Mouse (Mus musculus): ENCODE data around the gene Mapt. TPM values are rescaled to one million over a fixed set of nuclear protein-coding genes. Genes with fewer than 3 reads are reported as not detected.
"Not testable (repeated sequence)": the region's sequence is repeated elsewhere in the genome, so short reads cannot be mapped to it uniquely, and the experiment has no call there.

The Mapt gene
- total RNA-seq (2017): 0.12 TPM in 2 replicates

GRCm38 (mm10) chr11:104231041-104231911 lies at the start of gene Mapt:
Gene Mapt (plus strand): TSS chr11:104231390.
- peak; percentile 43 for ATAC-seq (ENCODE audit: extremely low read depth, insufficient number of reproducible peaks, low FRiP score, poor library complexity, severe bottlenecking)

- ATAC-seq (ENCODE audit: extremely low read depth, insufficient number of reproducible peaks, low FRiP score, poor library complexity, severe bottlenecking): no peak
Measured at GRCm38 (mm10) chr11:104182141-104182540, 49.0 kb upstream of the Mapt start.

GRCm38 (mm10) chr11:104186135-104186836 lies 44.9 kb upstream of the Mapt start, which contains the start of gene Sppl2c:
Gene Sppl2c (plus strand): TSS chr11:104186327.
- ATAC-seq (ENCODE audit: extremely low read depth, insufficient number of reproducible peaks, low FRiP score, poor library complexity, severe bottlenecking): no peak

GRCm38 (mm10) chr11:104186837-104187150 lies 44.4 kb upstream of the Mapt start:
- ATAC-seq (ENCODE audit: extremely low read depth, insufficient number of reproducible peaks, low FRiP score, poor library complexity, severe bottlenecking): no peak

- no peak for ATAC-seq (ENCODE audit: extremely low read depth, insufficient number of reproducible peaks, low FRiP score, poor library complexity, severe bottlenecking)
Measured at GRCm38 (mm10) chr11:104187766-104188165, 43.4 kb upstream of the Mapt start.

- no peak for ATAC-seq (ENCODE audit: extremely low read depth, insufficient number of reproducible peaks, low FRiP score, poor library complexity, severe bottlenecking)
Measured at GRCm38 (mm10) chr11:104190008-104190407, 41.2 kb upstream of the Mapt start.

DNA sequence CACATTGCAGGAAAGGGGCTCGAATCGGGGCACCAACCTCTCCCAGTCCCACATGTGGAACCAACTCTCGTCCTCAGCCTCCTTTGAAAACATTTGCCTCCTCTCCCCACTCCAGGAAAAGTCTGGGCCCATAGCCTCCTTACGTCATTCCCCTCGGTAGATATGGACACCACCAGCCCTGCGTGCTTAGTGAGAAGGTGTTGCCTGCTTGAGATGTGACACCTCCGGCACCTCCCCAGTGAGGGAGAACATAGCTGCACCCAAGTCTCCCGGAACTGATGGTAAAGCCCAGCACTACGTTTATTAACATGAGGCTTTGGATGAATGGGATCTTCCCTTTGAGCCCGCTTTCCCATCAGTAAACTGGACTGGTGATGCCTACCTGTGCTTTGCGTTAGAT lies 35.8 kb upstream of the Mapt start:
- ATAC-seq (ENCODE audit: extremely low read depth, insufficient number of reproducible peaks, low FRiP score, poor library complexity, severe bottlenecking): no peak

DNA sequence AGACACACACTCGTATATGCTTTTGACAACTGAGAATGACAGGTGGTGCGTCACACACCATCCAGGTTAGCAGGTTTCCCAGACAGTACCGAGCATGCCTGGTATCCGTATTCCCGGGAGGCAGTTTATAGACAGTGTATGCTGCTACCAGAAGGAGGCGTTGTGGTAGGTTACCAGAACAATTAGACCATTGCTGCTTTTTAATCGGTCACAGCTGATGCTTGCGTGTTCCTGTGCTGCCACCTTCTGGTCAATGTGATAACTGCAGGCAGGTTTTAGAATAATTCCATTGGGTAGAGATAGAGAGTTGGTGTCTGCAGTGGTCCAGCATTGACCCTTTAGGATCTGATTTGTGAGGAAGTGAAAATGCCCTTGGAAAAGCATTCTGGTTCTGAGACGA lies 35.4 kb upstream of the Mapt start:
- peak; percentile 50; the same call in 1 of the 2 replicates for ATAC-seq (ENCODE audit: extremely low read depth, insufficient number of reproducible peaks, low FRiP score, poor library complexity, severe bottlenecking)

DNA sequence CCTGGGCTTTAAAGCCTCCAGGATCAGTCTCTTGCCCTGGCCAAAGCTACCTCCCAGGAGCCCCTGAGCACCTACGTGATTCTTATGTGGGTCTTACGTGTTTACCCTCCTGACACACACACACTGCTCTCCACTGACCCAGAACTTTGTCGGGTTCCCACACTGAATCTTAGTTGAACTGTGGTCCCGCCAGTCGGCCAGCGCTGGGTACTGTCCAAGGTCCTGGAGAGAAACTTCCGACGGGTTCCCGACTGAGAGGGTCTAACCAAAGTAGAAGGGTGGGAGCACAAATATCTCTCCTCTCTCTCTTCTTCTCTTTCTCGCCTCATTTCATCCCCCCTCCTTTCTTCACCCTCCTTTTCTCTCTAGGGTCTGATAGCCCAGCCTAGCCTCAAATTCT lies 33.3 kb upstream of the Mapt start:
- ATAC-seq (ENCODE audit: extremely low read depth, insufficient number of reproducible peaks, low FRiP score, poor library complexity, severe bottlenecking): 0 out of 2 replicates have a peak, but pooled peaks have one; percentile 13

- ATAC-seq (ENCODE audit: extremely low read depth, insufficient number of reproducible peaks, low FRiP score, poor library complexity, severe bottlenecking): no peak
Measured at GRCm38 (mm10) chr11:104203271-104203670, 27.9 kb upstream of the Mapt start.

GRCm38 (mm10) chr11:104206573-104206972 lies 24.6 kb upstream of the Mapt start:
- no peak for ATAC-seq (ENCODE audit: extremely low read depth, insufficient number of reproducible peaks, low FRiP score, poor library complexity, severe bottlenecking)

DNA sequence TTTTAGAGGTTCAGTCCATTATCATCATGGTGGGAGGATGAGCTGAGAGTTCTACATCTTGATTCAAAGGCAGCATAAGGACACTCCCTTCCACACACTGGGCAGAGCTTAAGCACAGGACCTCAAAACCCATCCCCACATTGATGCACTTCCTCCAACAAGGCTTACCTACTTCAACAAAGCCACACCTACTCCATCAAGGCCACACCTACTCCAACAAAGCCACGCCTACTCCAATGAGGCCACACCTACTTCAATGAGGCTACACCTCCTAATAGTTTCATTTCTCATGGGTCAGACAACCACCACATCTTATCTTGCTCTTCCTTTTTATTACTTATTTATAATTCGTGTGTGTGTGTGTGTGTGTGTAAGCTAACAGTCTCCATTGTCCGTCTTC lies 22.1 kb upstream of the Mapt start:
- no peak for ATAC-seq (ENCODE audit: extremely low read depth, insufficient number of reproducible peaks, low FRiP score, poor library complexity, severe bottlenecking)

- no peak for ATAC-seq (ENCODE audit: extremely low read depth, insufficient number of reproducible peaks, low FRiP score, poor library complexity, severe bottlenecking)
Measured at GRCm38 (mm10) chr11:104211251-104211650, 19.9 kb upstream of the Mapt start.

GRCm38 (mm10) chr11:104214128-104214527 lies 17.1 kb upstream of the Mapt start:
- ATAC-seq (ENCODE audit: extremely low read depth, insufficient number of reproducible peaks, low FRiP score, poor library complexity, severe bottlenecking): not testable (repeated sequence)

- ATAC-seq (ENCODE audit: extremely low read depth, insufficient number of reproducible peaks, low FRiP score, poor library complexity, severe bottlenecking): no peak
Measured at GRCm38 (mm10) chr11:104218075-104218474, 13.1 kb upstream of the Mapt start.

DNA sequence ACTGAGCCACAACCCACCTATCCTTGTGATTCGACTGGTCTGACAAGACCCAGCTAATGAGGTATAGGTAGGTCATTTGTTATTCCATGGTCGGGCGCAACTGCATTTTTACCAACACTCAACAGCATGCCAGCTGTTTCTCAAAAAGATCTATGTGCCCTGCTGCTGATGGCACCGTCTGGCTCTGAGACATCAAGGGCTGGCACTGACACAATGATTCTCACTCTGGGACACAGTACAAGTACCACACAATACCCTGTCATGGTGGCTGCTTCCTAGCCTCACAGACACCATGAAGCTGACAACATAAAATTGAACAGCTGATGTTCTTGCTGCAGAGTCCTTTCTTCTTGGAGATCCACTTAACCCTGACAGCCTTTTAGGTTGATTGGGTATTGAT lies 10.9 kb upstream of the Mapt start:
- no peak for ATAC-seq (ENCODE audit: extremely low read depth, insufficient number of reproducible peaks, low FRiP score, poor library complexity, severe bottlenecking)

- ATAC-seq (ENCODE audit: extremely low read depth, insufficient number of reproducible peaks, low FRiP score, poor library complexity, severe bottlenecking): no peak
Measured at GRCm38 (mm10) chr11:104221751-104222150, 9.4 kb upstream of the Mapt start.

GRCm38 (mm10) chr11:104223301-104223700 lies 7.9 kb upstream of the Mapt start:
- ATAC-seq (ENCODE audit: extremely low read depth, insufficient number of reproducible peaks, low FRiP score, poor library complexity, severe bottlenecking): no peak

- no peak for ATAC-seq (ENCODE audit: extremely low read depth, insufficient number of reproducible peaks, low FRiP score, poor library complexity, severe bottlenecking)
Measured at GRCm38 (mm10) chr11:104229391-104229790, 1.8 kb upstream of the Mapt start.

DNA sequence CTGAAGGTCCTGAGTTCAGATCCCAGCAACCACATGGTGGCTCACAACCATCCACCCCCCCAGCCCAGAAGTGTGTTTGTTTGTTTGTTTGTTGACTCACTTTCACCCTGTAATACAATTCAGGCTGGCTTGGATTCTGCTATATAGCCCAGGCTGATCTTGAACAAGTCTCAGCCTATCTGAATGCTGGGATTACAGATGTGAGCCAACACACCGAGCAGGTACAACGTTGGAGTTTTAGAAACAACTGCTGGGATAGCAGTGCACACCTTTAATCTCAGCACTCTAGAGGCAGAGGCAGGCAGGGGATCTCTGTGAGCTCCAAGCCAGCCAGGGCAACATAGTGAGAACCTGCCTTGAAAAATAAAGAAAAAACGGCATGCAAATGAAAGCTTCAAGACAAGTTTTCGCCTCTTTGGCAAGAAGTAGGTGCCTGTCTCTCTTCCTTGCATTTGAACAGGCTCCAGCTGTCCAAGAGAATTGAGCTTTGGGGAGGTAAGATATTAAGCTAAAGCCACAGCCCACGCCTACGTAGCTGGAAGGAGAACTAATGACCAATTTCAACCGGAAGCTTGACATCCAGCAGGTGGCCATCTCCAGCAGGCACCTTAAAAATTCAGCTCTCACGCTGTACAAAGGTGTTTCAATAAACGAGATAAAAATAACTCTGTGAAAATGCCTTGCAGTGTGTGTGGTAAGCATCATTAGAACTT lies 968 bp upstream of the Mapt start:
- ATAC-seq (ENCODE audit: extremely low read depth, insufficient number of reproducible peaks, low FRiP score, poor library complexity, severe bottlenecking): no peak
